Mouse (Mus musculus) erythroblast, embryonic 14.5 days (primary cell): ENCODE data around the gene Dxo. TPM values are rescaled to one million over a fixed set of nuclear protein-coding genes. Genes with fewer than 3 reads are reported as not detected.
"Not testable (repeated sequence)": the region's sequence is repeated elsewhere in the genome, so short reads cannot be mapped to it uniquely, and the experiment has no call there.

ENCODE experiments used
- H3K27me3 ChIP-seq: 2 replicates; pipeline ENCODE4 v1.6.1; 2012; ENCODE audit warnings: inconsistent platforms; ENCODE audit not compliant: control insufficient read depth
- H3K36me3 ChIP-seq: 2 replicates; pipeline ENCODE4 v1.6.1; 2012; ENCODE audit warnings: mild to moderate bottlenecking, inconsistent platforms; ENCODE audit not compliant: control insufficient read depth
- H3K4me1 ChIP-seq: 2 replicates; pipeline ENCODE4 v1.6.1; 2012; ENCODE audit warnings: inconsistent platforms; ENCODE audit not compliant: control insufficient read depth
- H3K4me3 ChIP-seq: replicated peaks from 2 replicates; pipeline ENCODE3; 2012; ENCODE audit warnings: moderate library complexity, mild to moderate bottlenecking, inconsistent platforms
- H3K9me3 ChIP-seq: 2 replicates; pipeline ENCODE4 v1.6.1; 2012; ENCODE audit warnings: low read length, inconsistent platforms, mixed read lengths; ENCODE audit not compliant: control insufficient read depth
- GATA1 ChIP-seq: IDR thresholded peaks from 2 replicates; pipeline ENCODE4 v1.6.1; 2012; ENCODE audit warnings: low read length, inconsistent platforms, mixed read lengths
- TAL1 ChIP-seq: IDR thresholded peaks from 3 replicates; pipeline ENCODE4 v1.6.1; 2012; ENCODE audit warnings: low read length, inconsistent platforms, mixed read lengths
- polyA plus RNA-seq: library from polyadenylated mRNA; stranded (reverse); fragments of >175 nt; gene quantifications from 2 replicates; pipeline ENCODE4 v1.2.3, GENCODE M21; 2012

The Dxo gene
- polyA plus RNA-seq, 1 experiment, result 15.3 TPM

DNA sequence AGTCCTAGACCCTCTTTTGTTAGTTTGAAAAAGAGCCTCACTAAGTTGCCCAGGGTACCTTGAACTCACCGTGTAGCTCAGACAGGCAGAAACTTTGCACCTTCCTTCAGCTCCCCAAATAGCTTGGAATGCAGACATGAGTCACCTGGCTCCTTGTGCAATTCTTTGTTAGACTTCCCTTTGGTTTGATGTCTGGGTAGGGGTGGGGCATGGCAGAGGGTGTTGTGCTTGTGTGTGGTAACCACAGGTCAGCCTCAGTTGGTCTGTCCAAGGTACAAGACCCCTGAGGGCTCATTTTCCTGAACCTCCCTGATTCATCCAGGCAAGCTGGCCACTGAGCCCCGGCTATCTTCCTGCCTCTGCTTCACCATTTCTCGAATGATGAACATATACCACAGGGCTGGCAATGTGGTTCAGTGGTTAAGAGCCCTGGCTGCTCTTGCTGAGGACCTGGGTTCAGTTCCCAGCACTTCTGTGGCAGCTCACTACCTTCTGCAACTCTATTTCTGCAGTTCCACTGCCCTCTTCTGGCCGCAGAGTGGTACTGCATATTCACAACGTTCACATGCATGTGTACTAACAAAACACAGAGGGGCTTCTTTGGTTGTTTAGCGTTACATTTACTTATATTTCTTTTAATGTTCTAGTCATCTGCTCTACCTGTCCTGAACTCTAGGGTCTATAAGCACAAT, 31.8 kb upstream of the Dxo start:
- Histone ChIP-seq H3K27me3 (no peaks in the 10 kb centered on the region), H3K36me3 (no peaks in the 10 kb centered on the region), H3K4me1 (no peaks in the 10 kb centered on the region), H3K9me3 (peaks cover 17% of the 10 kb centered on the region), H3K4me3 (no peak overlapping the region)
- no peak for TF ChIP-seq GATA1

DNA sequence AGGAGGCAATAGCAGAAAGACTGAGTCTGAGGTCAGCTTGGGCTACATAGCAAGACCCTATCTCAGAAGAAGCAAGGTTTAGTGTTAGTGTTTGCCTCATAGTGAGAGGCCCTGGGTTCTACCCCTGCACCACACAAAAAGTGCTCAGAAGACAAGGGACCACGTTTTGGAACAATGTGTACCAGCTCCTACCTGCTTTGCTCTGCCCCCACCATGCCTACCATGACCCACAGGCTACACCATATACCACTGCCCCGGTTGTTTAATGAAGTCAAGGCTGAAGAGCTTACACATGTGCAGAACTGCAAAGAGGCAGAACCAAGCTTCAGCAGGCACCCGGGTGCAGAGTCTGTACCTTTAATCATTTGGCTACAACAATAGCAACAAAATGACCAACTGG, 29.6 kb upstream of the Dxo start:
- Histone ChIP-seq H3K27me3 (no peaks in the 10 kb centered on the region), H3K4me1 (no peaks in the 10 kb centered on the region), H3K4me3 (no peak overlapping the region), H3K9me3 (peaks cover 12% of the 10 kb centered on the region), H3K36me3 (no peaks in the 10 kb centered on the region)
- no peak for TF ChIP-seq GATA1
- no peak for TF ChIP-seq TAL1

DNA sequence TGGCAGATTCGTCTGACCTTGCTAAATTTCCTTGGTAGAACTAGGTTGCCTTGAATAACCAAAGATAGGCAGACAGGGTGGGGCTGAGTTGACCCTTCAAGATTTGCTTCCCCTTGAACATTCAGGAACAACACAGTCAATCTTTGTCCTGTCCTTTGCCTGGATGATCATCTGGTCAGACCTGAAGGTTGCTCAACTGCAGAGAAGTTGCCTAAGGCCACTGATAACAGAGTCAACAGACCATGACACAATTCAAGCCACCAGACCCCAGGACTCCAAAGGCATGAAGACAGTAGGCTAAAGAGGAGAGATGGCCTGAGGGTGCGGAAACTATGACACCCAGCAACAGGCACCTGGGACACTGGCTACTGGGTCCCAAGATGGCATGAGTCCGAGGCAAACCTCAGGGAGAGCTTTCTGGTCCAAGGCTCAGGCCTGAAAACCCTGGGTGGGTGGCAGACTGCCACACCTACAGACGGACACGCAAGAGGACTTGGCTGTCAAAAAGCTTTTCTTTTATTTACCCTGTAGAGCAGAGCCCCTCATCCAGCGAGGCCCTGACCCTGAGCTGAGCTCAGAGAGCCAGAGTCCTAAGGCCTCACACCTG, 28.1 kb upstream of the Dxo start:
- Histone ChIP-seq H3K36me3 (no peaks in the 10 kb centered on the region), H3K27me3 (no peaks in the 10 kb centered on the region), H3K9me3 (peaks cover 11% of the 10 kb centered on the region), H3K4me1 (no peaks in the 10 kb centered on the region), H3K4me3 (no peak overlapping the region)
- TF ChIP-seq TAL1 (no peak), GATA1 (no peak)

DNA sequence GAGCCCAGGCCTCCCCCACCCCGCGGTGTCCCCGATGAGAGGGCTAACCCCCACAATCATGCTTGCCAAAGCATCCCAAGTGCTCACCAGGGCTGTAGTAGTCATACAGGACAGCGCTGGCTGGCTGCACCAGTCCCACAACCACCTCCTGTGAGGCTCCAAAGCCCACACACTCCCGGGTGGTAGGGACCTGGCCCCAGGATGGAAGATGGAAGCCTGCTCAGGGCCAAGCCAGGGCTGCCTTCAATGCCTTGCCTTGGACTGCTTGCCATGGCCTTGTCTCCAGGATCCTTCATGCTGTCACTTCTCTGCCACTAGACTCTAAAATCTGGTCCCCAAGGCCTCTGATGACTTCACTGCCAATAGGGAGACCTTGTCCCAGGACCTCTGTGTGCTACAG, 26.4 kb upstream of the Dxo start:
- not testable (repeated sequence) for H3K27me3 ChIP-seq, H3K9me3 ChIP-seq, H3K4me1 ChIP-seq, H3K36me3 ChIP-seq, H3K4me3 ChIP-seq

DNA sequence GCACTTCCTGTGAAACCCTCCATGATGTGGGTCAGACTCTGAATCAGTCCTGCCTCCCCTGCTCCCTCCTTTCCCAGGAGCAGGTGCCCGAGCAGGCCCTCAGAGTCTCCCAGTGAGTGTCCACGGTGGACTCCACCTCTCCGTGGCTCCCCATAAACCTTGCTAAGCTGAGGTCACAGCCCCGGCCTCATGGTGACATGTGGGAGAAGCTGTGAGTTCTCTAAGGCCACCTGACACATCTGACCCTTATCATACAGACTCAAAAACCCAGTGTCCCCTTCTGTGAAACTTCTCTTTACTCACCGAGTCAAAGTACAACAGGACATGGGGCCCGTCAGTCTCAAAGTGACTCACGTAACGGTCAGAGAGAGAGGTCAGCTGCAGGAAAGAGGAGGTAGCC, 26.0 kb upstream of the Dxo start:
- H3K4me1 ChIP-seq, H3K4me3 ChIP-seq, H3K36me3 ChIP-seq, H3K27me3 ChIP-seq, H3K9me3 ChIP-seq: not testable (repeated sequence)

DNA sequence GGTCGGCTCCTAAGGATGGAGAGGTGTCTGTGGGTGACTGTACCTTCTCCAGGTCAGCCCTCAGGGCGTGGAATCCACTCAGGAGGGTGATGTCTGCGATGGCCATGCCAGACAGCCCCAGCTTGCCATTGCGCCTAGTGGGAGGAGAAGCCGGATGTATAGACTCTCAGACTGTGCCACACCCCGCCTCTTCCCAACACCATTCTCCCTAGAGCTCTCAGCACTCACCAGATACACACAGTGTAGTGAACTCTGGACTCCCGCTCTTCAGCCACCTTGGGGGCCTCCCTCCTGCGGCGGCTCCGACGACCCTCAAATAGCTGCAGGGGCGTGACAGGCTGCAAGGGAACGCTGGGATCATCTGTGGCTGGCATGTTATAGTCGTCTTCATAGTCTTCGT, 25.5 kb upstream of the Dxo start:
- TF ChIP-seq GATA1 (no peak), TAL1 (no peak)
- no peaks in the 10 kb centered on the region for H3K27me3 ChIP-seq
- no peaks in the 10 kb centered on the region for H3K36me3 ChIP-seq
- H3K4me3 ChIP-seq, result no peak overlapping the region
- no peaks in the 10 kb centered on the region for H3K4me1 ChIP-seq
- H3K9me3 ChIP-seq, result no peaks in the 10 kb centered on the region

DNA sequence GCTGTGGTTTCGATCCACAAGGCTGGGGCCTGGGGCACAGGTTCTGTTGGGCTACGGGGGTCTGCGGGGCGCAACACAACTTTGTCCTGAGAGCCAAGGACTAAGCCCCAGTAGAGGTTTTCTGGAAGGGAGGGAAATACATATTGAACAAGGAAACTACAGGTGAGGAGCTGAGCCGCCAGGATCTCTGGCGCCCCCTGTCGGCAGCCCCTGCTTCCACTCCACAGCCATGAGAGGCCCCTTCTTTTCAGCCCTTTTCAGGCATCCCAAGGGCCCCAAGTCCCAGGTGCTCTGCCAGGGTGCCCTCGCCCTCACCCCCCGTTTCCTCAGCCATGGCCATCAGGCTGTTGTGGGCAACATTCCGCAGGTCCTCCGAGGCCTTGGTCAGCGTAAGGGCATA, 23.1 kb upstream of the Dxo start:
- H3K4me1 ChIP-seq, H3K27me3 ChIP-seq, H3K4me3 ChIP-seq, H3K9me3 ChIP-seq, H3K36me3 ChIP-seq: not testable (repeated sequence)

DNA sequence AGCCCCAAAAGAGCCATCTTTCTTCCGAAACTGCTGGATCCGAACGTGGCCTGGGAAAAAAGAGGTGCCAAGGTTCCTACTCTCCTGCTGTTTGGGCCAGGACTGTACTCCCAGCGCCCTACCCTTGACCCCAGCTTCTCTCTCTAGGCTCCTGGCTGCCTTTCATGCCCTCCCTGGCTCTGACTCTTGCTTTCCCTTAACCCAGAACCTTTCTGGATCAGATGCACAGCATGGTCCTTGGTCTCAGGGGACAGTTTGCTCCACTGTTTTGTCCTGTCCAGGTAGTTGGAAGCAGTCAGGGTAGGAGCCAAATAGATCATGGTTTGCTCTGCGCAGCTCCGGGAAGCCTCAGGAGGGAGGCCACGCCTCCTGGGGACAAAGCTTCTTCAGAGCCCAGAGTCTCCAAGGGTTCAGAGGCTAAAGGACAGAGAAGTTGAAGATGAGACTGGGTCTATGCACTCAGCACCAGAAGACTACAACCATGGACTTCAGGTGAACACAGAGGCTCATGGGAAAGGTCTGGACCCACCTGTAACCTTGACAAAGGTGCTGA, 21.9 kb upstream of the Dxo start:
- H3K27me3 ChIP-seq, result no peaks in the 10 kb centered on the region
- TF ChIP-seq GATA1 (no peak), TAL1 (no peak)
- H3K4me1 ChIP-seq, result no peaks in the 10 kb centered on the region
- no peak overlapping the region for H3K4me3 ChIP-seq
- H3K36me3 ChIP-seq, result no peaks in the 10 kb centered on the region
- H3K9me3 ChIP-seq, result no peaks in the 10 kb centered on the region

DNA sequence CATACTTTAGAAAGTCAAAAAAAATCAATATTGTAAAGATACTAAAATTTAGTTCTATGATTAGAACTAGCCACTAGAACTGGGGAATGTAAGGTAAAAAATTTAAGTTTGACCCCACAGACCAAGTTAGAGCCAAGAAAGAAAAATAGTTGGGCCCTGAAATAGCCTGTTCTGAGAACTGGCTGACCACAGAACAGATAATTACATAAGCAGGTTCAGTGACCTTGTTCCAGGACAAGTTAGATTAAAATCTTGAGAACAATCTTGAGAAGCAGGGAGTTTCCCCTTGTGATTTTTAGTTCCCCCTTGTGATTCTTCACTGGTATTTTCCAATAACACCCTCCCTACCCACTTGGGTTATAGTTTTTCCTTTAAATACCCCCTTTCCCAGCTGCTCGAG, 6.0 kb upstream of the Dxo start:
- H3K27me3 ChIP-seq, H3K9me3 ChIP-seq, H3K4me3 ChIP-seq, H3K4me1 ChIP-seq: not testable (repeated sequence)
- peaks cover 81% of the 10 kb centered on the region for H3K36me3 ChIP-seq

DNA sequence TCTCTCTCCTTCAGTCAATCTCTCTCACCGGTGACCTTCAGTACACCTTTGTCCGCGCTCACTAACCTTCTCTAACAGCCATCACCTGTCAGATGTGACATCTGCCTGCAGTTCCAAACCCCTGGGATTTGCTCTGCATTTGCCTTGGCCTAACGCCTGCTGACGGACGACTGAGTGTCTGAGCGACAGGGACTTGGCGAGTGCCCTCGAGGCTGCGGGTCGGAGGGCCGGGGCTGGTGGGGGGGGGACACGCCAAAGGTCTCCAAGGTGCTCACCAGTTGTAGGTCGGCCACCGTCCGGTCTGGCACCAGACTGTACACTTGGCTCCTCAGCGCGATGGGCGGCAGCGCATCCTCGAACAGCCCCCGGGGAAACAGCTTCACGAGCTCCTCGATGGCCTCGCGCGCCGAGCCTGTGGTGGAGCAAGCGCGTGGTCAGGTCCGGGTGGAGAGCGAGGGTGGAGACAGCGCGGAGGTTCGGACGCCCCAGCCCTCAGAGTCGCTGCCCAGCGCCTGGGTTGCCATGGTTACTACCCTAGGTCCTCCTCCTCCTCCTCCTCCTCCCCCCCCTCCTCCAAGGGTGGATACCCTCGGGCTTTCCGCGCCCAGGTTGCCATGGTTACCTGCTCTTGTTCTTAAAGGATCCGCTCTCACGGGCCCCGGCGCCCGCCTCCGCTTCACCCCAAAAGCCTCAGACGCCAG, 514 bp upstream of the Dxo start:
- peaks cover 51% of the 10 kb centered on the region for H3K4me1 ChIP-seq
- TF ChIP-seq TAL1, result no peak
- TF ChIP-seq GATA1, result no peak
- H3K27me3 ChIP-seq, result no peaks in the 10 kb centered on the region
- H3K9me3 ChIP-seq, result no peaks in the 10 kb centered on the region
- H3K4me3 ChIP-seq, result peak overlapping the region; percentile 73
- H3K36me3 ChIP-seq, result peaks cover 72% of the 10 kb centered on the region
